Mouse (Mus musculus) E14TG2a.4 (cell line): ENCODE measurements around the gene Stx1b.

Experiments
- CTCF ChIP-seq: conservative IDR thresholded peaks from 2 replicates; pipeline ENCODE4 v1.5.1; 2014; ENCODE audit warnings: low read length
- NANOG ChIP-seq: IDR thresholded peaks from 2 replicates; pipeline ENCODE4 v1.6.1; 2014; ENCODE audit warnings: borderline replicate concordance, low read length, mixed read lengths

DNA sequence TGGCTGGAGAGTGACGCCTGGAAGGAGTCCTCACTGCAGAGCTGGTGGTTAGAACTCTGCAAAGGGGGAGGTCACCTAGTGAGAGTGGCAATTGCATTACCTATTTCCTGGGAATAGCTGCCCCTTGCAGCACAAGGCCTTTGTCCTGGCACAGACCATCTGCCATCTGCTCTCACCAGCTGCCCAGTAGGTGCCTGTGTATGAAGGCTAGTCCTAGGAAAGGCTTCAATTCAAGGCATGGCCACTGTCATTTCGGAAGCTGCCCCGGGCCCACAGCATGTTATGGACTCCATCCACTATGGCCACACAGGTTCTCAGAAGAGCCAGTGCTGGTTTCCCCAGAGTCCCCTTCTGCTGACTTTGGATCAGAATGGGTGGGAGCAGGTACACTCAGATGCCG is 25.8 kb downstream of the Stx1b start:
- no peak for TF ChIP-seq CTCF
- TF ChIP-seq NANOG = no peak
